Mouse (Mus musculus) CH12.LX (cell line): ENCODE data around the gene Zbtb20. TPM values are rescaled to one million over a fixed set of nuclear protein-coding genes. Genes with fewer than 3 reads are reported as not detected.

Source experiments
- DNase-seq: peaks from one replicate; pipeline ENCODE4 v3.0.0-alpha.2; 2013; ENCODE audit errors: extremely low read depth
- H3K27ac ChIP-seq: 2 replicates; pipeline ENCODE4 v1.5.1; 2012; ENCODE audit warnings: low read depth, mild to moderate bottlenecking, control low read depth, moderate library complexity; ENCODE audit not compliant: insufficient read depth
- H3K27me3 ChIP-seq: replicated peaks from 2 replicates; pipeline ENCODE3; 2012; ENCODE audit warnings: inconsistent platforms
- H3K36me3 ChIP-seq, 2 experiments: replicated peaks in 1 of 2; 2 replicates each; pipeline versions ENCODE3 to v1.6.1; 2012; ENCODE audit warnings: inconsistent platforms in 1 of 2, low read length in 1 of 2, mild to moderate bottlenecking in 1 of 2, mixed read lengths in 1 of 2, moderate library complexity in 1 of 2; ENCODE audit not compliant: control insufficient read depth in 1 of 2, insufficient read depth in 1 of 2
- H3K4me1 ChIP-seq, 2 experiments: 2 replicates each; pipeline ENCODE4 v1.6.1; 2012; ENCODE audit warnings: inconsistent platforms in 1 of 2, moderate library complexity in 1 of 2; ENCODE audit not compliant: insufficient read depth in 2 of 2, control insufficient read depth in 1 of 2
- H3K4me2 ChIP-seq: 2 replicates; pipeline ENCODE4 v1.6.1; 2012; ENCODE audit warnings: low read depth, mild to moderate bottlenecking, control low read depth; ENCODE audit not compliant: poor library complexity, insufficient read depth, severe bottlenecking
- H3K4me3 ChIP-seq, 3 experiments: fragments of 150-350 bp in 1 of 3; sonication (generic) in 1 of 3; replicated peaks in 1 of 3; 2 replicates each; pipeline versions ENCODE3 to v1.5.1; 2011 to 2012; ENCODE audit warnings: low read depth in 2 of 3, low read length in 2 of 3, mild to moderate bottlenecking in 2 of 3, moderate library complexity in 2 of 3, control low read depth in 1 of 3, improper control_type of control experiment in 1 of 3, inconsistent platforms in 1 of 3, mixed read lengths in 1 of 3; ENCODE audit not compliant: poor library complexity in 1 of 3
- H3K79me2 ChIP-seq: replicated peaks from 2 replicates; pipeline ENCODE4 v1.6.1; 2012; ENCODE audit warnings: mild to moderate bottlenecking, moderate library complexity; ENCODE audit not compliant: control insufficient read depth, poor library complexity, insufficient read depth, severe bottlenecking; ENCODE audit errors: extremely low read depth
- H3K9ac ChIP-seq: 2 replicates; pipeline ENCODE4 v1.6.1; 2012; ENCODE audit warnings: low read depth, mild to moderate bottlenecking, control low read depth, moderate library complexity; ENCODE audit not compliant: insufficient read depth
- H3K9me3 ChIP-seq: replicated peaks from 2 replicates; pipeline ENCODE3; 2012; ENCODE audit warnings: low read length, inconsistent platforms, mixed read lengths
- BHLHE40 ChIP-seq: IDR thresholded peaks from 2 replicates; pipeline ENCODE4 v1.6.1; 2011; ENCODE audit warnings: mild to moderate bottlenecking, low read depth, low read length, improper control_type of control experiment
- CTCF ChIP-seq, 2 experiments: IDR thresholded peaks in 1 of 2; conservative IDR thresholded peaks in 1 of 2; 2 replicates each; pipeline ENCODE4 v1.5.1; 2011 to 2012; ENCODE audit warnings: low read depth in 2 of 2, low read length in 2 of 2, improper control_type of control experiment in 1 of 2, inconsistent platforms in 1 of 2, mild to moderate bottlenecking in 1 of 2, moderate library complexity in 1 of 2
- E2F4 ChIP-seq: IDR thresholded peaks from 2 replicates; pipeline ENCODE4 v1.6.1; 2011; ENCODE audit warnings: low read depth, low read length, improper control_type of control experiment; ENCODE audit not compliant: insufficient replicate concordance
- IRF4 ChIP-seq: IDR thresholded peaks from 2 replicates; pipeline ENCODE4 v1.6.1; 2014; ENCODE audit warnings: low read depth, mild to moderate bottlenecking, inconsistent platforms, low read length, improper control_type of control experiment
- JUN ChIP-seq: IDR thresholded peaks from 2 replicates; pipeline ENCODE4 v1.6.1; 2011; ENCODE audit warnings: low read depth, mild to moderate bottlenecking, low read length, improper control_type of control experiment, moderate library complexity; ENCODE audit not compliant: insufficient read depth
- KAT2A ChIP-seq: IDR thresholded peaks from 2 replicates; pipeline ENCODE4 v1.6.1; 2012; ENCODE audit warnings: low read length, improper control_type of control experiment, inconsistent platforms; ENCODE audit not compliant: insufficient replicate concordance
- MEF2A ChIP-seq: IDR thresholded peaks from 2 replicates; pipeline ENCODE4 v1.6.1; 2014; ENCODE audit warnings: low read depth, mild to moderate bottlenecking, inconsistent platforms, low read length, improper control_type of control experiment, borderline replicate concordance
- MXI1 ChIP-seq: IDR thresholded peaks from 2 replicates; pipeline ENCODE4 v1.6.1; 2011; ENCODE audit warnings: mild to moderate bottlenecking, low read depth, low read length, improper control_type of control experiment
- MYC ChIP-seq: IDR thresholded peaks from 2 replicates; pipeline ENCODE4 v1.6.1; 2011; ENCODE audit warnings: low read depth, mild to moderate bottlenecking, improper control_type of control experiment, low read length
- POLR2AphosphoS2 ChIP-seq: IDR thresholded peaks from 2 replicates; pipeline ENCODE4 v1.6.1; 2011; ENCODE audit warnings: low read depth, low read length, improper control_type of control experiment
- RCOR1 ChIP-seq: conservative IDR thresholded peaks from 2 replicates; pipeline ENCODE4 v1.6.1; 2012; ENCODE audit warnings: low read depth, mild to moderate bottlenecking, inconsistent platforms, low read length, improper control_type of control experiment
- SIN3A ChIP-seq: IDR thresholded peaks from 2 replicates; pipeline ENCODE4 v1.6.1; 2012; ENCODE audit warnings: low read length, improper control_type of control experiment, inconsistent platforms
- TBP ChIP-seq: conservative IDR thresholded peaks from 2 replicates; pipeline ENCODE4 v1.6.1; 2011; ENCODE audit warnings: low read depth, low read length, improper control_type of control experiment
- USF1 ChIP-seq: IDR thresholded peaks from 2 replicates; pipeline ENCODE4 v1.6.1; 2014; ENCODE audit warnings: low read depth, mild to moderate bottlenecking, inconsistent platforms, low read length, improper control_type of control experiment
- USF2 ChIP-seq: conservative IDR thresholded peaks from 2 replicates; pipeline ENCODE4 v1.6.1; 2011; ENCODE audit warnings: low read depth, low read length, improper control_type of control experiment
- ZC3H11A ChIP-seq: IDR thresholded peaks from 2 replicates; pipeline ENCODE4 v1.6.1; 2012; ENCODE audit warnings: low read depth, mild to moderate bottlenecking, inconsistent platforms, low read length, improper control_type of control experiment
- ZNF384 ChIP-seq: IDR thresholded peaks from 2 replicates; pipeline ENCODE4 v1.6.1; 2012; ENCODE audit warnings: low read depth, low read length, improper control_type of control experiment, inconsistent platforms
- dilution Hi-C: fragments of 300-500 bp; cut with MboI; formaldehyde crosslinking; loops from 2 replicates; pipeline ENCODE4 v1.14.3; 2020; ENCODE audit warnings: low sequenced_read_pairs; ENCODE audit not compliant: extremely low pct_unique_long_range_greater_than_20kb, extremely low pct_ligation_motif_present
- in situ Hi-C: fragments of 300-500 bp; cut with MboI; formaldehyde crosslinking; loops from 3 replicates; pipeline ENCODE4 v1.14.3; 2019; ENCODE audit warnings: low sequenced_read_pairs, low pct_ligation_motif_present, low pct_unique_long_range_greater_than_20kb, mixed read lengths
- polyA plus RNA-seq: library from polyadenylated mRNA; unstranded; fragments of >175 nt; gene quantifications from 2 replicates; pipeline ENCODE4 v1.2.1, GENCODE M21; 2012; ENCODE audit warnings: low read depth; ENCODE audit not compliant: insufficient read length
- total RNA-seq, 2 experiments: library from RNA; depleted of rRNA; stranded (reverse); fragments of 300-350 nt in 1 of 2; fragments of >200 nt in 1 of 2; gene quantifications; 2 replicates each; pipeline ENCODE4 v1.2.3; 2012 to 2014

Gene Zbtb20
- total and polyA plus RNA-seq, 3 experiments, result 24.9 to 58.0 (median 51.6) TPM

- TF ChIP-seq IRF4 (no peak), TBP (no peak), MEF2A (no peak), MXI1 (no peak), USF2 (no peak), SIN3A (no peak), RCOR1 (no peak), ZNF384 (no peak)
- Histone ChIP-seq H3K27me3 (no peaks in the 10 kb centered on the region), H3K4me2 (no peak overlapping the region), H3K79me2 (peaks cover 87% of the 10 kb centered on the region), H3K9me3 (no peaks in the 10 kb centered on the region), H3K9ac (no peak overlapping the region), H3K27ac (peak overlapping the region; percentile 25; the same call in 1 of the 2 replicates), H3K36me3 (peaks cover 27 to 73% of the 10 kb centered on the region in 2 experiments), H3K4me3 (no peak overlapping the region), H3K4me1 (peaks cover 17 to 83% of the 10 kb centered on the region in 2 experiments)
- dilution Hi-C loops, result no loop called here
- DNase-seq, result no peak
- in situ Hi-C loops, result no loop called here
Observed at GRCm38 (mm10) chr16:43525624-43526023, 649.9 kb downstream of the Zbtb20 start.

- H3K27me3 ChIP-seq, result no peaks in the 10 kb centered on the region
- H3K4me3 ChIP-seq, result no peak overlapping the region
- H3K4me1 ChIP-seq, result peaks cover 14 to 83% of the 10 kb centered on the region in 2 experiments
- no peak overlapping the region for H3K27ac ChIP-seq
- TF ChIP-seq USF2, result no peak
- TF ChIP-seq ZC3H11A, result no peak
- no peak for TF ChIP-seq MYC
- no peak for TF ChIP-seq SIN3A
- no peak; the same call in 1 of the 2 replicates for TF ChIP-seq POLR2AphosphoS2
- TF ChIP-seq E2F4, result no peak
- TF ChIP-seq KAT2A, result no peak
- TF ChIP-seq USF1, result no peak
- TF ChIP-seq BHLHE40, result no peak
- TF ChIP-seq JUN, result no peak
- TF ChIP-seq CTCF (conservative IDR thresholded peaks at IDR 0.05 in 1 of 2, IDR thresholded peaks at IDR 0.05 in 1 of 2; ENCODE audit: low read depth in 2 of 2, low read length in 2 of 2), result no peak
- no peak overlapping the region for H3K4me2 ChIP-seq
- H3K9me3 ChIP-seq, result no peaks in the 10 kb centered on the region
- in situ Hi-C loops, result no loop called here
- H3K9ac ChIP-seq, result no peak overlapping the region
- dilution Hi-C loops, result no loop called here
- peaks cover 25 to 81% of the 10 kb centered on the region in 2 experiments for H3K36me3 ChIP-seq
- peaks cover 84% of the 10 kb centered on the region for H3K79me2 ChIP-seq
- no peak for DNase-seq
Observed at GRCm38 (mm10) chr16:43528300-43528699, 652.6 kb downstream of the Zbtb20 start.
